Mouse (Mus musculus) cerebellum, adult 2 months (tissue): ENCODE measurements at regions not wholly inside any gene's neighbourhood (a gene's known extent, or its start where the extent isn't known, plus 50 kb on each side); places are given as distances from the start of the nearest gene placed in this dataset.

Experiments
- CTCF ChIP-seq: fragments of 200-500 bp; IDR thresholded peaks from 2 replicates; pipeline ENCODE4 v1.5.1; 2011; ENCODE audit warnings: low read depth, mild to moderate bottlenecking, control low read depth, low read length, moderate library complexity, borderline replicate concordance; ENCODE audit not compliant: insufficient read depth
- POLR2A ChIP-seq: fragments of 200-500 bp; IDR thresholded peaks from 2 replicates; pipeline ENCODE4 v1.6.1; 2011; ENCODE audit warnings: low read length, control low read depth, borderline replicate concordance; ENCODE audit not compliant: insufficient read depth

GRCm38 (mm10) chr14:21900951-21901350 lies 52.2 kb upstream of the Comtd1 start:
- no peak for TF ChIP-seq CTCF
- no peak for TF ChIP-seq POLR2A
